In the genomic region with DNA sequence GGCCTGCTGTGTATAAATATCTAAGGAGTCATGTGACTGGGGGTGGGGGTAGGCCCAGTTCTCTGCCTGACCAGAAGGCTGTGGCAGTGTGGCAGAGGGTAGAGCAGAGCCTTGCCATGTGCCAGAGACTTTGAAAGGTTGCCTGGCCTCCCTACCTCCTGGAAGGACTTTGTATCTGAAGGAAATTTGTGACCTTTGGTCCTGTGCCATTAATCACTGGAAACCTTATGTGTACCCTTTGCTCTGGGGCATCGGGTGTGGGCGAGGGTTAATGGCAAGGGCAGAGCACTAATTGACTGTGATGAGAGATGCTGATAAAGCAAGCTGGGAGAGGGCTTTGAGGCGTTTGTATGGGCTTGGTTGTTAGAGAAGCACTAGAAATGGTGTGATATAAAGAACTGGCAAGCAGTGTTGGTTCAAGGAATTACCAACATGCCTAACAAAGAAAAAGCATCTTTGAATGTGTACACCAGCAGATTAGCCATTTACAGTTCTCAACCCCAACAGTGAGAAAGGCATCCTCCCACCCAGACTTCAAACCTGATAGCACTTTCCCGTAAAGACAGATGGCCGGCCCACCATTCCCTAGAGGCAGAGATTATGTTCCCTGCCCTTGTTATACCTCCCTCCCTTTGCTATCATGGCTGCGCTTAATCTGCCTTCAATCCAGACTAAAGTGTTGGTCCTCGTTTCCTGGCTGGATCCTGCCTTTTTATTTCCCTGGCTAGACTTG, we compare ENCODE assay signal across 12 mouse cellular contexts.
DNase-seq lines count a peak whose midpoint lies in the region; ATAC-seq and TF ChIP-seq lines count a peak whose summit lies in the region.
"Had no signal": no experiment of that assay in that cellular context is flagged by ENCODE, and none has a peak within 500 bp of the region (broad histone marks: within the 10 kb centered on the region; RNA-seq: fewer than 3 reads in every experiment).

No protein-coding gene starts in this region.

- H3K9ac ChIP-seq in forebrain, embryonic 11.5 days (ENCODE audit: low read length) = no peak overlapping the region
- H3K9ac ChIP-seq in forebrain, postnatal 0 days = no peak overlapping the region
- no peak overlapping the region for H3K9ac ChIP-seq in hindbrain, embryonic 16.5 days (ENCODE audit: low read depth, low read length)
- H3K9ac ChIP-seq in limb, embryonic 11.5 days (ENCODE audit: low read length) = no peak overlapping the region
- H3K9ac ChIP-seq in stomach, embryonic 15.5 days = no peak overlapping the region

- no peak; the same call in 1 of the 2 replicates for ATAC-seq in forebrain, embryonic 11.5 days (replicated peaks; ENCODE audit: low FRiP score)
- ATAC-seq in forebrain, postnatal 0 days = no peak
- ATAC-seq in hindbrain, embryonic 16.5 days = peak; percentile 40
- 0 out of 2 replicates have a peak, but pooled peaks have one; percentile 17 for ATAC-seq in limb, embryonic 11.5 days (ENCODE audit: insufficient number of reproducible peaks, low FRiP score, low TSS enrichment, low read depth)
- ATAC-seq in stomach, embryonic 15.5 days (ENCODE audit: insufficient read depth, low FRiP score, low read depth) = peak; percentile 53

- no peak for DNase-seq in forebrain, embryonic 11.5 days (ENCODE audit: low spot score)
- DNase-seq in forebrain, postnatal 0 days = no peak
- peak; percentile 39 for DNase-seq in limb, embryonic 11.5 days (ENCODE audit: low spot score)
- no peak for DNase-seq in T-cell, adult 2 months (ENCODE audit: low spot score)
- DNase-seq in heart, postnatal 25 days (ENCODE audit: low spot score) = no peak
- no peak for DNase-seq in spleen, postnatal 10 days (ENCODE audit: low spot score in 2 of 2)
- DNase-seq: adrenal gland, postnatal 36 days; lung, adult 2 months had no signal

- no peak for TF ChIP-seq CTCF in forebrain, postnatal 0 days (IDR thresholded peaks at IDR 0.05; ENCODE audit: low read depth)

- no peaks in the 10 kb centered on the region for H3K36me3 ChIP-seq in forebrain, embryonic 11.5 days (ENCODE audit: control insufficient read depth, insufficient read depth, low read length)
- no peaks in the 10 kb centered on the region for H3K36me3 ChIP-seq in forebrain, postnatal 0 days (ENCODE audit: insufficient read depth)
- H3K36me3 ChIP-seq in hindbrain, embryonic 16.5 days (ENCODE audit: control insufficient read depth, insufficient read depth, low read length) = no peaks in the 10 kb centered on the region
- no peaks in the 10 kb centered on the region for H3K36me3 ChIP-seq in limb, embryonic 11.5 days (ENCODE audit: control insufficient read depth, insufficient read depth, low read length)
- H3K36me3 ChIP-seq in stomach, embryonic 15.5 days = no peaks in the 10 kb centered on the region

- 61% methylated on average over 7 of the region's 7 CpGs for WGBS in forebrain, embryonic 11.5 days
- WGBS in forebrain, postnatal 0 days = 45% methylated on average over 7 of the region's 7 CpGs
- 26% methylated on average over 7 of the region's 7 CpGs for WGBS in hindbrain, embryonic 16.5 days
- 10% methylated on average over 7 of the region's 7 CpGs for WGBS in limb, embryonic 11.5 days
- WGBS in stomach, embryonic 15.5 days = 38% methylated on average over 7 of the region's 7 CpGs

- H3K9me3 ChIP-seq in forebrain, embryonic 11.5 days (ENCODE audit: control insufficient read depth, low read length) = no peaks in the 10 kb centered on the region
- H3K9me3 ChIP-seq in forebrain, postnatal 0 days (ENCODE audit: low read length) = no peaks in the 10 kb centered on the region
- no peaks in the 10 kb centered on the region for H3K9me3 ChIP-seq in hindbrain, embryonic 16.5 days (ENCODE audit: control insufficient read depth, low read length)
- no peaks in the 10 kb centered on the region for H3K9me3 ChIP-seq in limb, embryonic 11.5 days (ENCODE audit: control insufficient read depth, low read length)
- H3K9me3 ChIP-seq in stomach, embryonic 15.5 days = no peaks in the 10 kb centered on the region

- H3K4me2 ChIP-seq in forebrain, embryonic 11.5 days (ENCODE audit: low read depth, low read length, severe bottlenecking) = no peak overlapping the region
- H3K4me2 ChIP-seq in forebrain, postnatal 0 days (ENCODE audit: low read depth) = no peak overlapping the region
- peak overlapping the region; percentile 11; the same call in 1 of the 2 replicates for H3K4me2 ChIP-seq in hindbrain, embryonic 16.5 days (ENCODE audit: low read length)
- no peak overlapping the region for H3K4me2 ChIP-seq in limb, embryonic 11.5 days (ENCODE audit: low read depth, severe bottlenecking)
- no peak overlapping the region for H3K4me2 ChIP-seq in stomach, embryonic 15.5 days

- peaks cover 2% of the 10 kb centered on the region; the same call in 1 of the 2 replicates for H3K4me1 ChIP-seq in forebrain, embryonic 11.5 days (replicated peaks; ENCODE audit: control insufficient read depth, insufficient read depth, low read length)
- H3K4me1 ChIP-seq in forebrain, postnatal 0 days (ENCODE audit: insufficient read depth) = peaks cover 4% of the 10 kb centered on the region; the same call in 1 of the 2 replicates
- H3K4me1 ChIP-seq in hindbrain, embryonic 16.5 days (ENCODE audit: control insufficient read depth, insufficient read depth, low read depth, low read length) = peaks cover 13% of the 10 kb centered on the region
- peaks cover 18% of the 10 kb centered on the region for H3K4me1 ChIP-seq in limb, embryonic 11.5 days (ENCODE audit: control insufficient read depth, insufficient read depth, low read length)
- no peaks in the 10 kb centered on the region for H3K4me1 ChIP-seq in stomach, embryonic 15.5 days

- peak overlapping the region; percentile 37; the same call in 1 of the 2 replicates for H3K27ac ChIP-seq in forebrain, embryonic 11.5 days (ENCODE audit: low read depth, low read length)
- H3K27ac ChIP-seq in forebrain, postnatal 0 days (ENCODE audit: low read depth, low read length) = no peak overlapping the region
- H3K27ac ChIP-seq in hindbrain, embryonic 16.5 days (ENCODE audit: low read depth, low read length) = peak overlapping the region; percentile 26
- no peak overlapping the region for H3K27ac ChIP-seq in limb, embryonic 11.5 days (replicated peaks; ENCODE audit: low read depth, low read length)
- H3K27ac ChIP-seq in stomach, embryonic 15.5 days = no peak overlapping the region

- intact Hi-C loops in heart, postnatal 25 days (cut with DNase I) = no loop called here

- no peaks in the 10 kb centered on the region for H3K27me3 ChIP-seq in forebrain, embryonic 11.5 days (ENCODE audit: control insufficient read depth, insufficient read depth, low read length)
- no peaks in the 10 kb centered on the region for H3K27me3 ChIP-seq in forebrain, postnatal 0 days (ENCODE audit: insufficient read depth, low read length)
- no peaks in the 10 kb centered on the region for H3K27me3 ChIP-seq in hindbrain, embryonic 16.5 days (replicated peaks; ENCODE audit: control insufficient read depth, insufficient read depth, low read length)
- H3K27me3 ChIP-seq in limb, embryonic 11.5 days (ENCODE audit: control insufficient read depth, insufficient read depth, low read length) = no peaks in the 10 kb centered on the region
- no peaks in the 10 kb centered on the region for H3K27me3 ChIP-seq in stomach, embryonic 15.5 days (replicated peaks)
- H3K27me3 ChIP-seq: CH12.LX had no signal

- no peak overlapping the region for H3K4me3 ChIP-seq in forebrain, embryonic 11.5 days (ENCODE audit: low read depth, low read length)
- no peak overlapping the region for H3K4me3 ChIP-seq in forebrain, postnatal 0 days (ENCODE audit: low read depth, low read length)
- no peak overlapping the region for H3K4me3 ChIP-seq in hindbrain, embryonic 16.5 days (ENCODE audit: low read length)
- no peak overlapping the region for H3K4me3 ChIP-seq in limb, embryonic 11.5 days (ENCODE audit: low read depth, low read length)
- no peak overlapping the region for H3K4me3 ChIP-seq in stomach, embryonic 15.5 days (replicated peaks)
- H3K4me3 ChIP-seq: erythroblast, embryonic 14.5 days had no signal

Comparison
In these comparisons a context has a peak if more than half of its experiments do, and no peak if none do; other contexts are left out.
1. H3K27ac ChIP-seq: peak in forebrain, embryonic 11.5 days (single experiment) and hindbrain, embryonic 16.5 days (single experiment); none in forebrain, postnatal 0 days (single experiment), limb, embryonic 11.5 days (single experiment) and stomach, embryonic 15.5 days (single experiment).
2. ATAC-seq: peak in hindbrain, embryonic 16.5 days (single experiment), limb, embryonic 11.5 days (single experiment) and stomach, embryonic 15.5 days (single experiment); none in forebrain, embryonic 11.5 days (single experiment) and forebrain, postnatal 0 days (single experiment).